Mouse (Mus musculus) heart, adult 2 months (tissue): Measurements from ENCODE around the gene Hoxa6. TPM values are rescaled to one million over a fixed set of nuclear protein-coding genes. Genes with fewer than 3 reads are reported as not detected.

ENCODE experiments used
- DNase-seq, 2 experiments: peaks; one replicate each; pipeline ENCODE4 v3.0.0; 2021
- H3K27ac ChIP-seq: fragments of 200-600 bp; 2 replicates; pipeline ENCODE4 v1.8.1; 2022
- H3K27me3 ChIP-seq: fragments of 200-500 bp; 2 replicates; pipeline ENCODE4 v1.6.1; 2012; ENCODE audit warnings: mild to moderate bottlenecking, low read length, inconsistent platforms, mixed read lengths; ENCODE audit not compliant: control insufficient read depth, insufficient read depth
- H3K36me3 ChIP-seq: fragments of 200-500 bp; 2 replicates; pipeline ENCODE4 v1.6.1; 2012; ENCODE audit warnings: low read length, inconsistent platforms; ENCODE audit not compliant: control insufficient read depth, insufficient read depth
- H3K4me1 ChIP-seq: fragments of 200-500 bp; 2 replicates; pipeline ENCODE4 v1.6.1; 2011; ENCODE audit warnings: low read length; ENCODE audit not compliant: control insufficient read depth, insufficient read depth
- H3K4me3 ChIP-seq: fragments of 200-600 bp; 2 replicates; pipeline ENCODE4 v1.8.1; 2022
- H3K79me2 ChIP-seq: fragments of 200-500 bp; replicated peaks from 2 replicates; pipeline ENCODE4 v1.6.1; 2012; ENCODE audit warnings: mild to moderate bottlenecking, inconsistent platforms, low read length, moderate library complexity, mixed read lengths; ENCODE audit not compliant: control insufficient read depth, insufficient read depth
- H3K9ac ChIP-seq: fragments of 200-500 bp; 2 replicates; pipeline ENCODE4 v1.6.1; 2012; ENCODE audit warnings: low read depth, mild to moderate bottlenecking, control low read depth, inconsistent platforms, low read length, mixed read lengths
- CTCF ChIP-seq: fragments of 200-600 bp; IDR thresholded peaks from 2 replicates; pipeline ENCODE4 v1.8.1; 2022; ENCODE audit warnings: antibody characterized with exemption, mild to moderate bottlenecking, moderate library complexity
- EP300 ChIP-seq: fragments of 200-500 bp; IDR thresholded peaks from 2 replicates; pipeline ENCODE4 v1.6.1; 2011; ENCODE audit warnings: low read depth, low read length, control low read depth; ENCODE audit not compliant: insufficient read depth
- POLR2A ChIP-seq: fragments of 200-500 bp; IDR thresholded peaks from 2 replicates; pipeline ENCODE4 v1.6.1; 2011; ENCODE audit warnings: mild to moderate bottlenecking, low read depth, low read length, control low read depth; ENCODE audit not compliant: insufficient read depth
- WGBS: fragments of 180-500 bp; shearing (Covaris S2); methylation state at CpG from one replicate; pipeline ENCODE4 v1.1.7; 2018; 5-methylcytosine and 5-hydroxymethylcytosine counted together
- intact Hi-C: fragments of 180-260 bp; cut with DNase I; formaldehyde crosslinking; loops from one replicate; pipeline ENCODE4 v1.15.1; 2025
- polyA plus RNA-seq: library from polyadenylated mRNA; depleted of rRNA; stranded (reverse); fragments of >200 nt; gene quantifications from 2 replicates; pipeline ENCODE4 v1.2.3, GENCODE M21; 2012
- total RNA-seq, 2 experiments: library from RNA; stranded (reverse); gene quantifications; 2 replicates each; pipeline ENCODE4 v1.2.3; 2021

The Hoxa6 gene
- total and polyA plus RNA-seq, 3 experiments = not detected

DNA sequence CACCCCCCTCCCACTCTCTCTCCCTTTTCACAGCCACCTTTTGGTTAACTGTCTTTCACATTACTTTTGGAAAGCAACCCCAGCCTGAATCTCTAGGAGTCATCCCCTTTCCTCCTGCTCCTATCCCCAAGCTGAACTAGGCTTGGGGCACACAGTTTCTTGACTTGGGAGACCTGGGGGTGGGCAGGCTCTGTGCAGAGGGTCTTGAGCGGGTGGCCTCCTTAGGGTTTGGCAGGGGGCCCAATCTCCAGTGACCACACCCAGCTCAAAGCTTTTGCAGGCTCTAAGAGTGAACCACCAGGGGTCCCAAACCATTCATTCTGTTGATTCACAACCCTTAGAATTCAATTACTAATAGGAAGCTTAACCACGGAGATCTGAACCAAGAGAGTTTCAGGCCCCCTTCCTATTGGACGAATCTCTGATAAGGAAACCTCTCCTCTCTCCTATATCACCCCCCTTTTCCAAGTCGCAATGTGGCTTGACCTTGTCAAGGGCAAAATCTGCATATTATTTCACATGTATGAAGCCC lies 34.3 kb upstream of the Hoxa6 start:
- no peak for TF ChIP-seq CTCF
- TF ChIP-seq POLR2A = no peak
- TF ChIP-seq EP300 = no peak
- Histone ChIP-seq H3K4me1 (no peaks in the 10 kb centered on the region; the same call in 1 of the 2 replicates), H3K36me3 (no peaks in the 10 kb centered on the region), H3K79me2 (no peaks in the 10 kb centered on the region), H3K4me3 (no peak overlapping the region), H3K27ac (no peak overlapping the region), H3K9ac (no peak overlapping the region), H3K27me3 (peaks cover 35% of the 10 kb centered on the region)
- WGBS = 12% methylated on average over 4 of the region's 4 CpGs
- intact Hi-C loops = no loop called here
- peak in 1 of 2 experiments; percentile 12 for DNase-seq

DNA sequence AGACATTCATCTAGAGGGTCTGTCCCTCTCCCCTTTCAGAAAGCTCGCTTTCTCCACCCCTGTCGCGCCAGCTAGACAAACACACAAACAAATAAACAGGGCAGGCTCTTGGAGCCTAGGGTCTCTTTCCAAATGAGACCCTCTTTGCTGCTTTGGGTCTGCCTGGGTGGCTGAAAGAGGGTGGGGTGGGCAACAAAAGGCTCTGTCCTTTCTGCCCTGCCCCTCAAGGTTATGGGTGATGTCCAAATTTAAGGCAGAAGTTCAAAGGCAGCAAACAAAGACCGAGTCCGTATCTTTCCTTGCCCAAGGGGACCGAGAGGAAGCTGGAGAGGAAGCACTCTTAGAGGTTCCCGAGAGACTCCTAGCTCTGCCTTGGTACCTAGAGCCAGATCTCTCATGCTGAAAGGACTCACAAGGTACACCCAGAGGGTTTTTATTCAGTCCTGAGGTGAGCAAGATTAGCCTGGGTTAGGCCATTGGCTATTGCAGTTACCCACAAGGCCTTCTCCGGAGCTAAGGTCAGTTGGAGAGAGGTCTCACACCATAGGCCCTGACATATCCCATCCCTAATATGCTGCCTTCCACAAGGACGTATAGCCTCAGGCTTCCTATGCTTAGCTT lies 32.6 kb upstream of the Hoxa6 start:
- DNase-seq = peak in 1 of 2 experiments; percentile 17
- Histone ChIP-seq H3K9ac (no peak overlapping the region), H3K27ac (no peak overlapping the region), H3K27me3 (peaks cover 32% of the 10 kb centered on the region), H3K36me3 (no peaks in the 10 kb centered on the region), H3K4me3 (no peak overlapping the region), H3K4me1 (no peaks in the 10 kb centered on the region; the same call in 1 of the 2 replicates), H3K79me2 (no peaks in the 10 kb centered on the region)
- no peak for TF ChIP-seq EP300
- TF ChIP-seq CTCF = no peak
- WGBS = 7% methylated on average over 9 of the region's 9 CpGs
- intact Hi-C loops = no loop called here

DNA sequence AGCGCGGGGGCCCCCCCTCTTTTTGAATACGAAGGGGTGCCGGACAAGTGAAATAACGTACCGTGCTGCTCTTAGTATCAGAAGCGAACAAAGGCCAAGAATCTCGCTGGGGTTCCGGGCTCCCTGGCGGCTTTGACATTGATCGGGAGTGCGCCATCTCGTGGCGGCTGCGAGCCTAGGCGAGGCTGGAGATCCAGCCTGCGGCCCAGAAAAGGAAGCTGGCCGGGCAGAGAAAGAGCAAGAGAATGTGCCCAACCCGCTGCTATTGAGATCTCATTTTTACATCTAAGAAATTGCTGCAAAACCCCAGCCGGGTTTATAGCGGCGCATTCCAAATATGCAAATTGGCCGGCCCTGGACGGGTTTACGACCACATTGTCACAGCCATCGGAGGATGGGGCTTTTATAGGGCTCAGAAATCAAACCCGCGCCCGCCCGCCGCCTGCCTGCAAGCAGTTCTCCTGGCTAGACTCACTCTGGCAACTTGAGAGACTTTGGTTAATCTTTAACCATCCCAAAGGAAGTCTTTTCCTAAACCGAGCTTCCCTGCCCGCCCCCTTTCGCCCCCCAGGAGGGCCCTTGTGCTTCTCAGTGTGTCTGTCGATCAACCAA lies 32.0 kb upstream of the Hoxa6 start, which contains the start of gene Hoxa10:
Hoxa10 (minus strand) TSS at position 466 of the 612 bp plus-strand sequence.
- WGBS = 2% methylated on average over 35 of the region's 35 CpGs
- H3K4me3 ChIP-seq = no peak within 1 kb of the TSS
- H3K4me1 ChIP-seq = no peaks in the 10 kb centered on the region; the same call in 1 of the 2 replicates
- TF ChIP-seq CTCF (peak; percentile 82), POLR2A (no peak), EP300 (no peak)
- peaks cover 33% of the 10 kb centered on the region for H3K27me3 ChIP-seq
- H3K27ac ChIP-seq = no peak within 1 kb of the TSS
- intact Hi-C loops = no loop called here
- no peaks in the 10 kb centered on the region for H3K79me2 ChIP-seq
- no peaks in the 10 kb centered on the region for H3K36me3 ChIP-seq
- no peak within 1 kb of the TSS for H3K9ac ChIP-seq
- DNase-seq = peak; percentile 74 to 80

DNA sequence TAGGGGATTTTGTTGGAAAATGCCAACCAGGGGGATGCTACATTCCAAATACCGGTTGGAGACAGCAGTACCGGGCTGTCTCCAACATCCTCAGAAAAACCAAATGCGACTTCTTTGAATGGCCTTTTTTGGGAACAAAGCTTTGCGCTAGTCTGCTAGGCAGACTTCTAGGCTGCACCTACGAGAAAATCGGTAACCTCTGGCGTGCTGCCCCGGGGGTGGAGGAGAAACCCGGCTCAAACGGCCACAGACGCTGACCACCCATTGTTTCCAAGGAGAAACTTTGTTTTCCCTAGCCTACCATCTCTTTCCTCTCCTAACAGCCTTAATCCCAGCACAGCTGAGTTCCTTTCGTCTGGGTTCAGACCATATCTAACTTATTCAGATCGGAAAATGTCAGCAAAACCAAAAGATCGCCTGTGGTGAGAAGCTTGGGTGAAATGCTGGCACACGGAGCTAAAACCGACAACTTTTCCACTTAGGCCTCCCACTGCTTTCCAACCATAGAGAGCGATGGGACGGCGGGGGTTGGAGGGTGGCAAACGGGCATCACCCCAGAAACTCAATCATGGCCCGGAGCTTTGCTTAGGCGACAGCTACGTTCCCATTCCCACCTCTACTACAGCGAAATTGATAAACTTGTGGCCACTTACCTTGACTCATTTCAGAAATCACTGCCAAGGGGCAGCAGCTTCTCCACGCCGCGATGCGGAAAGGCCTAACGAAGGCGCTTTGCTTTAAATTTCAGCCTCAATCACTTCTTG lies 31.3 kb upstream of the Hoxa6 start:
- TF ChIP-seq POLR2A (no peak), EP300 (no peak), CTCF (no peak)
- Histone ChIP-seq H3K4me3 (no peak overlapping the region), H3K79me2 (no peaks in the 10 kb centered on the region), H3K9ac (no peak overlapping the region), H3K27me3 (peaks cover 30% of the 10 kb centered on the region), H3K36me3 (no peaks in the 10 kb centered on the region), H3K4me1 (no peaks in the 10 kb centered on the region; the same call in 1 of the 2 replicates), H3K27ac (no peak overlapping the region)
- intact Hi-C loops = no loop called here
- 4% methylated on average over 30 of the region's 30 CpGs for WGBS
- peak in 1 of 2 experiments; percentile 34 for DNase-seq

DNA sequence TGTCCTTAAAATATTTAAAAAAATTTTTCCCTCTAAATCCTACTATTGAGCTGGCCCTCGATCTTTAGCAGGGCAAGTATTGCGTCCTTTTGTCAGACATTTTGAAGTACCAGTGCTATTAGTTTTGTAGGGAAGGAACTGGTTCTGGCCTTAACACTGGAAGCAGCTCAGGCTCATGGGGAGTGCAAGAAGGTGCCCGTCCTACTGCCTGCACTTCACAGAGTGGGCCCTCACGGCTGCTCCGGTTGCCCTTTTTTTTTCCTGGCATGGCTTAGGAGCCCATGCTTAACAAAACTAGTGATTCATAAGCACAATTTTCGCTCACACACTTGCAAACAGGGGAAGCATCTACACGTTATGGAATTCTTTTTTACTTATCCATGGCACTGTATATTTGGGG lies 30.5 kb upstream of the Hoxa6 start:
- Histone ChIP-seq H3K9ac (no peak overlapping the region), H3K36me3 (no peaks in the 10 kb centered on the region), H3K4me1 (no peaks in the 10 kb centered on the region; the same call in 1 of the 2 replicates), H3K27me3 (peaks cover 36% of the 10 kb centered on the region), H3K27ac (no peak overlapping the region), H3K4me3 (no peak overlapping the region), H3K79me2 (no peaks in the 10 kb centered on the region)
- no peak for TF ChIP-seq POLR2A
- TF ChIP-seq CTCF = no peak
- no peak for TF ChIP-seq EP300
- DNase-seq = peak in 1 of 2 experiments; percentile 19
- WGBS = 15% methylated on average over 7 of the region's 7 CpGs
- intact Hi-C loops = no loop called here
